Mouse (Mus musculus) thymus, adult 2 months (tissue): ENCODE measurements at regions not wholly inside any gene's neighbourhood (a gene's known extent, or its start where the extent isn't known, plus 50 kb on each side); places are given as distances from the start of the nearest gene placed in this dataset.

Experiments used
- DNase-seq: peaks from one replicate; pipeline ENCODE4 v3.0.0; 2021
- H3K27ac ChIP-seq: fragments of 200-500 bp; 2 replicates; pipeline ENCODE4 v1.5.1; 2012; ENCODE audit warnings: low read length, control low read depth; ENCODE audit not compliant: control insufficient read depth, insufficient read depth
- H3K27me3 ChIP-seq: fragments of 200-500 bp; 2 replicates; pipeline ENCODE4 v1.6.1; 2012; ENCODE audit warnings: mild to moderate bottlenecking, low read length, moderate library complexity, mixed read lengths; ENCODE audit not compliant: control insufficient read depth, insufficient read depth
- H3K36me3 ChIP-seq: fragments of 200-500 bp; 2 replicates; pipeline ENCODE4 v1.6.1; 2012; ENCODE audit warnings: mild to moderate bottlenecking, low read length, moderate library complexity; ENCODE audit not compliant: control insufficient read depth, insufficient read depth
- H3K4me1 ChIP-seq: fragments of 200-500 bp; replicated peaks from 2 replicates; pipeline ENCODE4 v1.6.1; 2012; ENCODE audit warnings: low read length; ENCODE audit not compliant: control insufficient read depth, insufficient read depth
- H3K4me3 ChIP-seq: fragments of 200-500 bp; 2 replicates; pipeline ENCODE4 v1.5.1; 2012; ENCODE audit warnings: mild to moderate bottlenecking, low read length, control low read depth, moderate library complexity; ENCODE audit not compliant: control insufficient read depth, insufficient read depth
- CTCF ChIP-seq: fragments of 200-500 bp; IDR thresholded peaks from 2 replicates; pipeline ENCODE4 v1.5.1; 2012; ENCODE audit warnings: mild to moderate bottlenecking, control low read depth, low read length, moderate library complexity, borderline replicate concordance; ENCODE audit not compliant: control insufficient read depth, poor library complexity, insufficient read depth; ENCODE audit errors: extremely low read depth
- POLR2A ChIP-seq: fragments of 200-500 bp; IDR thresholded peaks from 2 replicates; pipeline ENCODE4 v1.6.1; 2012; ENCODE audit warnings: mild to moderate bottlenecking, low read length, control low read depth, moderate library complexity; ENCODE audit not compliant: control insufficient read depth, poor library complexity, insufficient read depth; ENCODE audit errors: extremely low read depth
- WGBS: fragments of 180-500 bp; shearing (Covaris S2); methylation state at CpG from one replicate; pipeline ENCODE4 v1.1.7; 2018; 5-methylcytosine and 5-hydroxymethylcytosine counted together

- whole genome bisulfite sequencing = 18% methylated on average over 3 of the region's 3 CpGs
- H3K4me3 ChIP-seq = no peak overlapping the region
- DNase-seq = no peak
- peaks cover 4% of the 10 kb centered on the region; the same call in 1 of the 2 replicates for H3K4me1 ChIP-seq
- no peak for TF ChIP-seq CTCF
- no peak for TF ChIP-seq POLR2A
- H3K36me3 ChIP-seq = no peaks in the 10 kb centered on the region
- H3K27ac ChIP-seq = no peak overlapping the region
- no peaks in the 10 kb centered on the region for H3K27me3 ChIP-seq
Observed at GRCm38 (mm10) chr4:55586212-55586611, 53.9 kb upstream of the Klf4 start.

DNA sequence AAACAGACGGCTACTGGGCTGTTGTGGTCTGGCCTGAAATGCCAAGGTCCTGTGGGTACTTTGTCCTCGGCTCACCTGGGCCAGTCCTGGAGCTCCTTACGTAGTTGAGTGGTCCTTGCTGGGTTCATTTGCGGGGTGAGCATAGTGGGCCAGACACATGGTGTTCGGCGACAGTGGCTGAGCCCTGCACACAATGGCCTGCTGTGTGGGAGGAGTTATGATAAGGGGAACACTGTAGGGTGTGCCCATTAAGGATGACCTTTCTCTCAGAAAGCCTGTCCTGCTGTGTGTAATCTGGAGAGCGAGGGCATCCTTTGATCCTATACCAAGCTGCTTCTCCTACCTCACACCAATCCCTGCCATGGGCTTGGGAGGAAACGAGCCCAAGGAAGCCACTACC lies 51.3 kb upstream of the Klf4 start:
- no peak overlapping the region for H3K27ac ChIP-seq
- DNase-seq = no peak
- peaks cover 4% of the 10 kb centered on the region; the same call in 1 of the 2 replicates for H3K4me1 ChIP-seq
- H3K27me3 ChIP-seq = no peaks in the 10 kb centered on the region
- H3K36me3 ChIP-seq = no peaks in the 10 kb centered on the region
- H3K4me3 ChIP-seq = no peak overlapping the region
- WGBS = 93% methylated on average over 8 of the region's 8 CpGs
- no peak for TF ChIP-seq CTCF
- TF ChIP-seq POLR2A = no peak
